ENCODE assay signal across 9 mouse cellular contexts in genomic region chr13:90885856-90886532, GRCm38 (mm10). TPM values are rescaled to one million over a fixed set of nuclear protein-coding genes. Genes with fewer than 3 reads are reported as not detected.
A peak's percentile ranks its signal among the peaks of the same experiment; 100 is the strongest.
DNase-seq lines count a peak whose midpoint lies in the region.
"Had no signal": no experiment of that assay in that cellular context is flagged by ENCODE, and none has a peak within 500 bp of the region (broad histone marks: within the 10 kb centered on the region; RNA-seq: fewer than 3 reads in every experiment).

No protein-coding gene starts in this region.

- 0 out of 2 replicates have a peak, but pooled peaks cover 6% of the 10 kb centered on the region for H3K27me3 ChIP-seq in limb, embryonic 10.5 days (ENCODE audit: low read depth, poor library complexity, severe bottlenecking)
- H3K27me3 ChIP-seq in midbrain, embryonic 10.5 days (ENCODE audit: low read depth, poor library complexity, severe bottlenecking) = peaks cover 12% of the 10 kb centered on the region

- DNase-seq in thymus, postnatal 0 days (ENCODE audit: low spot score) = peak; percentile 40
- no peak for DNase-seq in thymus, postnatal 36 days
- DNase-seq in heart, adult 8-10 months (ENCODE audit: low spot score) = peak; percentile 46
- peak; percentile 34 for DNase-seq in limb, embryonic 10.5 days (ENCODE audit: low spot score)
- peak; percentile 13 for DNase-seq in midbrain, embryonic 10.5 days (ENCODE audit: low spot score)
- DNase-seq in layer of hippocampus, postnatal 25 days (ENCODE audit: extremely low spot score in 1 of 2, low spot score in 1 of 2) = no peak
- no peak for DNase-seq in gastrocnemius, adult 8-10 months (ENCODE audit: low spot score in 2 of 2)
- no peak for DNase-seq in ovary, postnatal 36 days (ENCODE audit: low spot score)

- H3K4me3 ChIP-seq in limb, embryonic 10.5 days = peak overlapping the region; percentile 52
- peak overlapping the region; percentile 52 for H3K4me3 ChIP-seq in midbrain, embryonic 10.5 days

- H3K27ac ChIP-seq in limb, embryonic 10.5 days = peak overlapping the region; percentile 30; the same call in 1 of the 2 replicates
- no peak overlapping the region for H3K27ac ChIP-seq in midbrain, embryonic 10.5 days (replicated peaks)

- peaks cover 13% of the 10 kb centered on the region for H3K4me1 ChIP-seq in limb, embryonic 10.5 days
- peaks cover 10% of the 10 kb centered on the region for H3K4me1 ChIP-seq in midbrain, embryonic 10.5 days

- WGBS in limb, embryonic 10.5 days = 46% methylated on average over 13 of the region's 13 CpGs
- 53% methylated on average over 13 of the region's 13 CpGs for WGBS in midbrain, embryonic 10.5 days

- no peaks in the 10 kb centered on the region for H3K9me3 ChIP-seq in limb, embryonic 10.5 days (replicated peaks)
- H3K9me3 ChIP-seq in midbrain, embryonic 10.5 days (replicated peaks) = no peaks in the 10 kb centered on the region
- H3K9me3 ChIP-seq: G1E had no signal

- no peaks in the 10 kb centered on the region for H3K36me3 ChIP-seq in limb, embryonic 10.5 days
- no peaks in the 10 kb centered on the region for H3K36me3 ChIP-seq in midbrain, embryonic 10.5 days
- H3K36me3 ChIP-seq: G1E had no signal

RNA-seq across cellular contexts. Expression of gene Atp6ap1l, which starts 19.2 kb away (rescaled TPM):
- polyA plus RNA-seq in thymus, postnatal 0 days (2015; fragmentation: Nextera tagmentation; extraction: Ambion mirVana) = 0.18 TPM in 1 of 2 replicates, not detected in the other
- total RNA-seq in heart, adult 8-10 months (2022) = under 1 TPM in 3 of 4 experiments, not detected in 1; 0.24 to 0.41 (median 0.31) TPM
- polyA plus RNA-seq in limb, embryonic 10.5 days (2016; fragmentation: Nextera tagmentation; extraction: Ambion mirVana) = 0.30 TPM in 1 of 2 replicates, not detected in the other
- polyA plus RNA-seq in midbrain, embryonic 10.5 days (2016; fragmentation: Nextera tagmentation; extraction: Ambion mirVana) = not detected in 2 replicates
- total RNA-seq in layer of hippocampus, postnatal 25 days (2021) = 1 to 10 TPM; 2.0 to 2.7 TPM
- total RNA-seq in gastrocnemius, adult 8-10 months (2022) = not detected
- total RNA-seq: G1E had no signal
- polyA plus RNA-seq: G1E had no signal

RNA-seq across cellular contexts. Expression of gene Rps23, which starts 36.8 kb away (rescaled TPM):
- polyA plus RNA-seq in thymus, postnatal 0 days (2015; fragmentation: Nextera tagmentation; extraction: Ambion mirVana) = 425 and 443 TPM in 2 replicates
- 100 to 1,000 TPM; 128 to 200 (median 165) TPM for total RNA-seq in heart, adult 8-10 months (2022)
- 214 and 252 TPM in 2 replicates for polyA plus RNA-seq in limb, embryonic 10.5 days (2016; fragmentation: Nextera tagmentation; extraction: Ambion mirVana)
- 160 and 190 TPM in 2 replicates for polyA plus RNA-seq in midbrain, embryonic 10.5 days (2016; fragmentation: Nextera tagmentation; extraction: Ambion mirVana)
- 100 to 1,000 TPM; 207 to 248 TPM for total RNA-seq in layer of hippocampus, postnatal 25 days (2021)
- total RNA-seq in gastrocnemius, adult 8-10 months (2022) = 100 to 1,000 TPM; 134 to 205 (median 165) TPM

Comparison
In these comparisons a context has a peak if more than half of its experiments do, and no peak if none do; other contexts are left out.
1. DNase-seq: peak in thymus, postnatal 0 days (single experiment), heart, adult 8-10 months (single experiment), limb, embryonic 10.5 days (single experiment) and midbrain, embryonic 10.5 days (single experiment); none in thymus, postnatal 36 days (0 of 2), layer of hippocampus, postnatal 25 days (0 of 2), gastrocnemius, adult 8-10 months (0 of 2) and ovary, postnatal 36 days (single experiment).